Mouse (Mus musculus) kidney, adult 9 months (tissue): ENCODE measurements around the gene Prpf3.
A peak's percentile ranks its signal among the peaks of the same experiment; 100 is the strongest.
"Not testable (repeated sequence)": the region's sequence is repeated elsewhere in the genome, so short reads cannot be mapped to it uniquely, and the experiment has no call there.

Source experiments
- DNase-seq: peaks from one replicate; pipeline ENCODE4 v3.0.0; 2022

The Prpf3 gene

GRCm38 (mm10) chr3:95879063-95879462 lies 23.4 kb upstream of the Prpf3 start:
- no peak for DNase-seq

DNA sequence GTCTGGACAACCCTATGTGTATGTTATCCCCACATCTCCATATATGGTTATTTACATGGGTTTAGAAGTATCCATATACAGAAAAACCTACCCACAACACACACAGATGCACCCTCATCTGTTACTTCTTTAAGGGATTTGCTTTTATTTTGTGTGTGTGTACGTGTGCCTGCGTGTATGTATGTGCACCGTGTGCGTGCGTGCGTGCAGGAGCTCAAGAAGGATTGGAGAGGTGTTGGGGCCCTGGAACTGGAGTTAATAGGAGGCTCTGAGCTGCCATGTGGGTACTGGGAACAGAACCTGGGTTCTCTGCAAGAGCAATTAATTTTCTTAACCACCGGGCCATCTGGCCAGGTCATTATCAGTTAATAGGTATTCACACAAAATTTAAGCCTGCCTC lies 16.4 kb upstream of the Prpf3 start:
- DNase-seq: peak; percentile 56

DNA sequence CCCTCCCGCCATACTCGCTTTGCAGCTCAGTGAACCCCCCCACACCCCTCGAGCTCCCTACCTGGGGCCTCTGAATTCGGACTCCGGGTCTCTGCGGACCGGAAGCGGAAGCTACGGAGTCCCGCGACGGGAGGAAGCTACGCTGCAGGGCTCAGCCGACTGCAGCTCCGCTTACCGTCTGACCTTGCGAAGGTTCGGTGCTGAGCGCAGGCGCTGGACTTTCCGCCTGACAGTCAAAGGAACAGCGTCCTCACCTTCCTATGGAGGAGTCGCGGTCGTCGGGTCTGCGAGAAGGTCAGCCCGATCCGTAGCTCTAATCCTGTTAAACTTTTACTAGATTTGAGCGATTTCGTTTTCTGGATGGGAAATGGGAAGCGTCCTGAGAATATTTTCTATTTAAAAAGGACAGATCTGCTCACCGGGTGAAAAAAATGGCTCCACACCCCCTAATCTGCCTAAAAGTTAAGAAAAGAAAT lies 15.7 kb upstream of the Prpf3 start, which contains the start of gene Mrps21:
Gene Mrps21, minus strand, starts transcription at position 128 of the 476 bp plus-strand sequence.
- DNase-seq: peak; percentile 94

DNA sequence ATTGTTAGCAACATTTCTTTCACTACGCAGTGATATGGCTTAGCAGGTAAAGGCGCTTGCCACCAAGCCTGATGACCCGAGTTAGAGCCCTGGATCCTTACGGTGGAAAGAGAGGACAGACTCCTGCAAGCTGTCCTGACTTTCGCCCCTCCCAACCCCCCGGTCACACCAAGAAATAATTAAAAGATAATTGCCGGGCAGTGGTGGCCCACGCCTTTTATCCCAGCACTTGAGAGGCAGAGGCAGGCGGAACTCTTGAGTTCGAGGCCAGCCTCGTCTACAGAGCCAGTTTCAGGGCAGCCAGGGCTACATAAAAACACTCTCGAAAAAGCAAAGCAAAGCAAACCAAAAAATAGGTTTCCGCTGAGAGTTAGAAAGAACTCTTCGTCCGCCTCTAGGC lies 15.3 kb upstream of the Prpf3 start:
- DNase-seq: no peak

- peak; percentile 16 for DNase-seq
Measured at GRCm38 (mm10) chr3:95867408-95867807, 11.7 kb upstream of the Prpf3 start.

GRCm38 (mm10) chr3:95866071-95866470 lies 10.4 kb upstream of the Prpf3 start:
- DNase-seq: peak; percentile 86

- DNase-seq: no peak
Measured at GRCm38 (mm10) chr3:95865571-95865970, 9.9 kb upstream of the Prpf3 start.

DNA sequence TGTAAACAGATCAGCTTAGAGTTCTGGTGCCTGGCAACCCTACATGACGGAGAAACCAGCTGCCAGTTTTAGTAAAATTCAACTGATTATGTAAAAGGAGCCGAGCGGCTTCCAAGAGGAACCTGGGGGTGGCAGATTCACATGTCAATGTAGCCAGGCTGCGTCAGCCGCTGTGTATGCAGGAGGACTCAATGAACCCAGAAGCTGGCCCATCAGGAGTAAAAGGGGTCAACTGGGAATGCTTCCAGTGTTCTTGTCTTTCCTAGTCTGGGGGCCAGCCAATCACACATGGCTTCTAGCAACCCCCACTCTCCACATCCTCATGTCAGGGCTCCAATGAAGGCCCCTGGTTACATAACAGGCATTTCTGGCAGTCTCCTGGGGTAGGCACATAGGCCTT lies 9.4 kb upstream of the Prpf3 start:
- DNase-seq: peak; percentile 96

- DNase-seq: no peak
Measured at GRCm38 (mm10) chr3:95863578-95863977, 7.9 kb upstream of the Prpf3 start.

GRCm38 (mm10) chr3:95861796-95862195 lies 6.1 kb upstream of the Prpf3 start:
- DNase-seq: peak; percentile 97

DNA sequence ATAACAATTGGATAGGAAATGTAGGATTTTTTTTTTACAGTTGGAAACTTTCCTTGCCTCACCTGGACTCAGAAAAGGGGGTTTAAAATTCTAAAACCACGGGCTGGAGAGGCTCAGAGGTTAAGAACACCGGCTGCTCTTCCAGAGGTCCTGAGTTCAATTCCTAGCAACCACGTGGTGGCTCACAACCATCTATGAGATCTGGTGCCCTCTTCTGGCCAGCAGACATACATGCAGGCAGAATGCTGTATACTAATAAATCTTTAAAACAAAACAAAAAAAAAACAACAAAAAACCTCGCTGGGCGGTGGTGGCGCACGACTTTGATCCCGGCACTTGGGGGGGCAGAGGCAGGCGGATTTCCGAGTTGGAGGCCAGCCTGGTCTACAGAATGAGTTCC lies 5.5 kb upstream of the Prpf3 start:
- peak; percentile 30 for DNase-seq

GRCm38 (mm10) chr3:95860323-95860722 lies 4.6 kb upstream of the Prpf3 start:
- peak; percentile 33 for DNase-seq

DNA sequence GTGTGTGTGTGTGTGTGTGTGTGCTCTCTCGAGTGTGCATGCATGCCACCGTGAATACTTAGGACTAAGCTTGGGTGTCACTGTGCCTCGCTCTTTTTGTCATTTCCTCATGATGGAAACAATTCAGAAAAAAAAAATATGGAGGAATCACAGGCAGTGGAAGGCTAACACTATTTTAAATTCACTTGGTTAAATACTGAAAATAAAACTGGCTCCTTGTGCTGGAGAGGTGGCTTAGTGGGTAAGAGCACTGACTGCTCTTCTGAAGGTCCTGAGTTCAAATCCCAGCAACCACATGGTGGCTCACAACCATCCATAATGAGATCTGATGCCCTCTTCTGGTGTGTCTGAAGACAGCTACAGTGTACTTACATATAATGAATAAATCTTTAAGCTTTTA lies 2.6 kb upstream of the Prpf3 start:
- not testable (repeated sequence) for DNase-seq

- DNase-seq: not testable (repeated sequence)
Measured at GRCm38 (mm10) chr3:95857050-95857449, 1.4 kb upstream of the Prpf3 start.

GRCm38 (mm10) chr3:95856115-95856514 lies 430 bp upstream of the Prpf3 start:
- DNase-seq: no peak

DNA sequence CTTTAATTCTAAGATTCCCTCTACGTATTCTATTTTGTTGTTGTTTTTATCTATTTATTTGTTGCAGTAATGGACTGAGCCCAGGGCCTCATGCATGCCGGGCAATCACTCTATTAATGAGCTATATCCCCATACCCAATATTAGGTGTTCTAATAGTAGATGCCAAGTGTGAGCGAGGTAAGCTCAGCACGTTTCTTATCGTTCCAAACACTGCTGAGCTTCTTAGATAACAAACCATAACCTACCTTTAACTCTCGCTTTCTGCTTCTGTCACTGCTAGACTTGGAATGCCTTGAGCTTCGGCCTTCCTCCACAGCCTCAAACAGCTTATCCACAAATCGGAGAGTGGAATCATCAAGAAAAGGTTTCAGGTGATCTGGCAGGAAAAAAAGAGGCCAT lies 4.4 kb downstream of the Prpf3 start:
- DNase-seq: no peak

- no peak for DNase-seq
Measured at GRCm38 (mm10) chr3:95850611-95851010, 5.1 kb downstream of the Prpf3 start.

DNA sequence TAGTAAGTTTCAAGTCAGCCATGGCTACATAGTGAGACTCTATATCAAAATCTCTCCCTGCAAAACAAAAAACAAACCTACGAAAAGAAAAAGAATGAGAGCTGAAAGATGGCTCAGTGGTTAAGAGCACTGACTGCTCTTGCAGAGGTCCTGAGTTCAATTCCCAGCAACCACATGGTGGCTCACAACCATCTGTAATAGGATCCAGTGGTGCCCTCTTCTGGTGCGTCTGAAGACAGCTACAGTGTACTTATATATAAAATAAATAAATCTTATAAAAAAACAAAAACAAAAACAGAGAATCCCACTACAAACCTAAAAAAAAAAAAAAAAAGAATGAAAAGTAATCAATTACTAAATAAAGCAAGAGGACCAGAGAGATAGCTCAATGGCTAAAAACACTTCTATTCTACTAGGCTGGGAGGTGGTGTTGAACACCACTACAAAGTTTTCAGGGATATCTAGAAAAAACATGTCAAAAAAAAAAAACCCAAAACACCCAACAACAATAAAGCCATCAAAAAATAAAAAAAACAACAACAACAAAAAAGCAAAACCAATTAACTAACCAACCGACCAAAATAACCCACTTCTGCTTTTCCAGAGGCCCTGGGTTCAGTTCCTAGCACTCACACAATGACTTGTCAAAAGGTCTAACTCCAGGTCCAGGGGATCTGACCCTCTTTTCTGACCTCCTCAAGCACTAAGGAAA lies 13.0 kb downstream of the Prpf3 start:
- DNase-seq: no peak

DNA sequence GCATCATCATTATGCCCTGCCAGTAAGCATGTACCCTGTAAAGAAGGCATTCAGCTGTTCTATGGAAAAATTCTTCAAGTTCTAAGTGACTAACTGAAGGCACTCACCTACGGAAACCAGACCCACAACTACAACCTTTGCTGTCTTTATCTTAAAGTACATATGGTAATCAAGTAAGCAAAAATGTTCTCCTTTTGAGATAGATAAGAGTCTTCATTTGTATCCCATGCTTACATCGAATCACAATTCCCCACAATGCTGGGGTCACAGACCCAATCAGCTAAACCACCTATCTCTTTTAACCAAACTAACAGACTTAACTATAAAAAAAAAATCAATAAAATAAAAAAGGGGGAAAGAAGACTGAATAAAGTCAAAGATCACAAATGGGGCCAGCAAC lies 16.4 kb downstream of the Prpf3 start:
- DNase-seq: no peak

DNA sequence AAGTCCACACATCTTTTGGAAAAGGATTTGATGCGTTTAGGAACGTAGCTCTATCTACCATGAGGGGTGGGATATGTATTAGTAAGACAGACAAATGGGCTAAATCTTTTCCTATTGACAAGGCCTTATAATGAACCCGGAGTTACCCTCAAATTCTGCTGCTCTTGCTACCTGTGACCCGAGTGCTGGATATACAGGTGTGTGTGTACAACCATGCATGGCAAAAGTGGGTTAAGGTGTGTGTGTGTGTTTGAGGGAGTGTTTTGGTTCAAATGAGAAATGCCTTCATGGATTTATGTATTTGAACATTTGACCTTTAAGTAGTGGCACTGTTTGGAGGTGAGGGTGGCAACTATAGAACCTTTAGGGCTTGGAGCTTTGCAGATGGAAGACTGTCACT lies 26.6 kb downstream of the Prpf3 start:
- DNase-seq: no peak

DNA sequence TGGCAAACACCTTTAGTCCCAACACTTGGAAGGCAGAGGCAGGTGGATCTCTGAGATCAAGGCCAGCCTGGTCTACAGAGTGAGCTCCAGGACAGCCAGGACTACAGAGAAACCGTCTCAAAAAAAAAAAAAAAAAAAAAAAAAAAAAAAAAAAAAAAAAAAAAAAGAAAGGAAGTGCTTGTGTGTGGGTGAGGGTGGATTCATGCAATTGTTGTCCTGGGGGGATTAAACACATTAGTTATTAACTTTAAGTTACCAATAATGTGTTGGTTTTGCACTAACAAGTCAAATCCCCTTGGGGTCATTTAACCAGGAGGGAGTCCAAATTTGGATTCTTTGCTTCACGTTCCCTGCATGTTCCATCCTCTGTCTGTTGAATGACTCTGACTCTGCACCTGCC lies 29.4 kb downstream of the Prpf3 start:
- no peak for DNase-seq

DNA sequence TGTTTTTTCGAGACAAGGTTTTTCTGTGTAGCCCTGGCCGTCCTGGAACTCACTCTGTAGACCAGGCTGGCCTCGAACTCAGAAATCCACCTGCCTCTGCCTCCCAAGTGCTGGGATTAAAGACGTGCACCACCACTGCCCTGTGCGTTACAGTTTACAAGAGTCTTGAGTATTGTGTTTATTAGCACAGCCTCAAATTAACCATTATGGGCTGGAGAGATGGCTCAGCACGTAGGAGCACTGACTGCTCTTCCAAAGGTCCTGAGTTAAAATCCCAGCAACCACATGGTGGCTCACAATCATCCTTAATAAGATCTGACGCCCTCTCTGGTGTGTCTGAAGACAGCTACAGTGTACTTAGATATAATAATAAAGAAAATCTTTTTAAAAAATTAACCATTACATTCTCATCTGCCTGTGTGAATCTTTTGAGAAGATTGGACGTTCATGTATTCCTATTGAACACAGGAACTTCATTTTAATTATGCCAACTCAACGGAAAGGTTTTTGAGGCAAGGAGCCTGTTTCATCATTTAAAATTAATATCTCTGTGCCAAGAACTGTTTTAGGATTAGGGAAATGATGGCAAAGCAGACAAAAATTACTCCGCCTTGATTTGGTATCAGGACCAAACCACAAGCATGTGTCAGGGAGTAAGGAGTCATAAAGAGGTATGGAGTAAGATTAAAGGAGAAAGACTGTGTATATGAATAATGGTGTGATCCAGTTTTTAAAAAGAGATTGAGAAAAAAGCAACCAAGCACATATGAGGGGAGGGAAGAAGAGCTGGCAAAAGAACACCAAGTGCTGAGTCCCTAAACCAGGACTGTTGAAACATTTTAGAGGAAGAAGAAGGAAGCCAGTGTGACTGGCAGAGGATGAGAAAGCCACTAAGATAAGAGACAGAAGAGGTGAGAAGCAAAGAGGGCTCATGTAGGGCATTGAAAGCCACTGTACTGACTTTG lies 35.4 kb downstream of the Prpf3 start:
- DNase-seq: no peak

- DNase-seq: peak; percentile 100
Measured at GRCm38 (mm10) chr3:95819351-95819985, 36.2 kb downstream of the Prpf3 start.
